Mouse (Mus musculus): Measurements from ENCODE around the gene Fam53b.

- no peak for TF ChIP-seq CTCF (IDR thresholded peaks at IDR 0.05; ENCODE audit: low read depth, low read length)
- no peak for TF ChIP-seq POLR2A (IDR thresholded peaks at IDR 0.05; ENCODE audit: borderline replicate concordance, low read depth, low read length)
Measured at GRCm38 (mm10) chr7:132790447-132791219, 23.1 kb downstream of the Fam53b start.
